Mouse (Mus musculus) limb, embryonic 14.5 days (tissue): ENCODE results near the gene Fcgrt. TPM values are rescaled to one million over a fixed set of nuclear protein-coding genes. Genes with fewer than 3 reads are reported as not detected.
A peak's percentile ranks its signal among the peaks of the same experiment; 100 is the strongest.

Source experiments
- ATAC-seq: fragments of 200-750 bp; cut with Nextera tagmentation; 2 replicates; pipeline ENCODE4 v1.8.0; 2017; ENCODE audit warnings: low read depth, moderate number of reproducible peaks, moderate TSS enrichment; ENCODE audit not compliant: low FRiP score
- DNase-seq: peaks from one replicate; pipeline ENCODE4 v3.0.0-alpha.2; 2015; ENCODE audit warnings: low spot score
- H3K27ac ChIP-seq: fragments of 300-500 bp; sonication (generic); replicated peaks from 2 replicates; pipeline ENCODE4 v1.5.1; 2014; ENCODE audit warnings: low read depth, mild to moderate bottlenecking, low read length, moderate library complexity, mixed read lengths
- H3K27me3 ChIP-seq: fragments of 300-500 bp; sonication (generic); 2 replicates; pipeline ENCODE4 v1.6.1; 2014; ENCODE audit warnings: low read length, mixed read lengths; ENCODE audit not compliant: control insufficient read depth, insufficient read depth
- H3K36me3 ChIP-seq: fragments of 300-500 bp; sonication (generic); 2 replicates; pipeline ENCODE4 v1.6.1; 2014; ENCODE audit warnings: mild to moderate bottlenecking, low read length, moderate library complexity, mixed read lengths; ENCODE audit not compliant: control insufficient read depth, insufficient read depth
- H3K4me1 ChIP-seq: fragments of 300-500 bp; sonication (generic); 2 replicates; pipeline ENCODE4 v1.6.1; 2014; ENCODE audit warnings: antibody characterized with exemption, low read length, mixed read lengths; ENCODE audit not compliant: control insufficient read depth, insufficient read depth
- H3K4me2 ChIP-seq: fragments of 300-500 bp; sonication (generic); replicated peaks from 2 replicates; pipeline ENCODE4 v1.6.1; 2014; ENCODE audit warnings: low read depth, mild to moderate bottlenecking, low read length, moderate library complexity; ENCODE audit not compliant: severe bottlenecking
- H3K4me3 ChIP-seq: fragments of 300-500 bp; sonication (generic); replicated peaks from 2 replicates; pipeline ENCODE4 v1.5.1; 2014; ENCODE audit warnings: low read length
- H3K9ac ChIP-seq: fragments of 300-500 bp; sonication (generic); 2 replicates; pipeline ENCODE4 v1.6.1; 2014; ENCODE audit warnings: mild to moderate bottlenecking, low read depth, low read length, moderate library complexity; ENCODE audit not compliant: severe bottlenecking
- H3K9me3 ChIP-seq: fragments of 300-500 bp; sonication (generic); 2 replicates; pipeline ENCODE4 v1.6.1; 2016; ENCODE audit warnings: low read length; ENCODE audit not compliant: control insufficient read depth
- POLR2A ChIP-seq: fragments of 200-500 bp; IDR thresholded peaks from 2 replicates; pipeline ENCODE4 v1.8.0; 2012; ENCODE audit warnings: inconsistent platforms, mild to moderate bottlenecking, moderate library complexity, borderline replicate concordance; ENCODE audit not compliant: insufficient read depth, insufficient read length; ENCODE audit errors: extremely low read depth
- WGBS: fragments of 180-500 bp; shearing (Covaris S2); extraction: QIAGEN DNeasy Blood & Tissue Kit; methylation state at CpG from one replicate; pipeline ENCODE4 v1.1.7; 2014; 5-methylcytosine and 5-hydroxymethylcytosine counted together
- polyA plus RNA-seq, 2 experiments: library from polyadenylated mRNA; depleted of rRNA in 1 of 2; stranded (reverse) in 1 of 2; unstranded in 1 of 2; fragments of >200 nt; fragmentation: Nextera tagmentation in 1 of 2; extraction: Ambion mirVana in 1 of 2; gene quantifications; 2 replicates each; pipeline versions ENCODE4 v1.2.1 to v1.2.3; 2012 to 2014

Gene Fcgrt
- polyA plus RNA-seq, 2 experiments: 56.1 to 88.4 TPM

DNA sequence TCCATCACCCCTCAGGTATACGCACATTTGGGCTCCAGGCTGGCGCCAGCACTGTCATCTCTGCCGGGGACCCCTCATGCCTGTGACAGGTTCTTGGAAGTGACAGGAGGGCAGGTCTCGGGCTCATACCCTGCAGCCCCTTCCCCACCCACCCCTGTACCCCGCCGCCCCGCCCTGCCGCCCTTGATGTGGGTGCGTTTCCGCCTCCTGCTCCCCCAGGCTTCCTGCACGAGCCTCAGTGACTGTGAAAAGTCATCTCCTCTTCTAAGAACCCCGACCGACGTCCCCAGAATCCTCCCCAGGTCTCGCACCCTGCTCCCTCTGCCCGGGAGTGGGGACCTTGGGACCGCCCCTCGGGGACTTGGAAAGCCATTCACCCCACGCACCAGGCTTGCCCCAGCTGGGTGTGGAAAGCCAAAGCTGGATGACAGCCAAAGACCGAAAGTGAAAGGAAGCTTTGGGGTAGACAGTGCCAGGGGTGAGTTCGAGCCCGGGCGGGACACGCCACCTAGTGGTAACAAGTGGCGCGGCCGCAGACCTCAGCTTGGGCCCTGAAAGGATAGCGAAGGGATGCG lies 32.4 kb upstream of the Fcgrt start, which contains the start of the genes Gm45713 and Flt3l:
Gene Gm45713 (minus strand): TSS at position 239 of the 575 bp plus-strand sequence.
Gene Flt3l (minus strand): TSS at position 440 of the 575 bp plus-strand sequence.
- no peaks in the 10 kb centered on the region for H3K9me3 ChIP-seq
- 1% methylated on average over 29 of the region's 29 CpGs for WGBS
- peak within 1 kb of the TSS; percentile 81 for H3K4me2 ChIP-seq
- H3K4me3 ChIP-seq: peak within 1 kb of the TSS; percentile 45
- no peaks in the 10 kb centered on the region for H3K36me3 ChIP-seq
- 0 out of 2 replicates have a peak, but pooled peaks have one; percentile 17 for TF ChIP-seq POLR2A
- no peak within 1 kb of the TSS for H3K27ac ChIP-seq
- peak within 1 kb of the TSS; percentile 55 for H3K9ac ChIP-seq
- H3K27me3 ChIP-seq: 0 out of 2 replicates have a peak, but pooled peaks cover 4% of the 10 kb centered on the region
- DNase-seq (peak; percentile 85), ATAC-seq (peak; percentile 85)
- no peaks in the 10 kb centered on the region for H3K4me1 ChIP-seq

DNA sequence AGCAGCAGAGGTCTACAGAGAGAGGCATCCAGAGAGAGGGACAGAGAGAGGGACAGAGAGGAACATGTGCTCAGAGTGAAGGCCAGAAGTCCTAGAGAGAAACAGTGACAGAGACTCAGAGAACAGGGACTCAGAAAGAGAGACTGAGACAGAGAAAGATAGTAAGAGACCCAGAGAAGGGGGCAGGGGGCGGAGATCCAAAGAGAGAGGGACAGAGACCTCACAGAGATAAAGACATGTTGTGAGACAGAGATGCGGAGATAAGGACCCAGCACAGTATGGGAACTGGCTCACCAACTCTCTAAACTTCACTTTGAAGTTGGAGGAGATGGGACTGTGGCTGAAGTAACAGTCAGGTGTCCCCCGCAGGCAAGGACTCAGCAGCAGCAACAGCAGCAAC lies 31.7 kb upstream of the Fcgrt start:
- WGBS: 60% methylated on average over 3 of the region's 3 CpGs
- Histone ChIP-seq H3K4me3 (peak overlapping the region; percentile 45; the same call in 1 of the 2 replicates), H3K36me3 (no peaks in the 10 kb centered on the region), H3K27me3 (0 out of 2 replicates have a peak, but pooled peaks cover 4% of the 10 kb centered on the region), H3K4me1 (no peaks in the 10 kb centered on the region), H3K27ac (no peak overlapping the region), H3K9me3 (no peaks in the 10 kb centered on the region), H3K4me2 (peak overlapping the region; percentile 81; the same call in 1 of the 2 replicates), H3K9ac (peak overlapping the region; percentile 55; the same call in 1 of the 2 replicates)
- TF ChIP-seq POLR2A: no peak
- ATAC-seq (no peak), DNase-seq (no peak)

DNA sequence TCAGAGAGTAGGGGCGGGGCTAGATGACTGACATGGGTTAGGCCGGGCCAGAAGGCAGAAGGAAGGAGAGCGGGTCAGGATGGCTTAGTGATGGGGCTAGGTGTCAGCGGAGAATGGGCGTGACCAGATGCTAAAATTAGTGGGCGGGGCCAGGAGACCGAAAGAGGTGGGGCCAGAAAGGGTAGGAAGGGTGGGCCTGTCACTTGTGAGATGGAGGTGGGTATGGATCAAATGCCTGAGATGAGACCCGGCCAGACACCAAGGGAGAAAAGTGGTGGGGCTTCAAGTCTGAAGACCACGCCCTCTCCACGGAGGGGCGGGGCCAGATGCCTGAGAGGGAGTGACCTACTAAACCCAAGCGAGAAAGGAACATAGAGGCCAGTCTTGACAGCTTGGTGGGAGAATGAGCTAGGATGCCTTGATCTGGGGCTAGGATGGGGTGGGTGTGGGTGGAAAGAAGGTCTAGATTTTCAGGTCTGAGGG lies 30.9 kb upstream of the Fcgrt start:
- H3K4me1 ChIP-seq: peaks cover 2% of the 10 kb centered on the region; the same call in 1 of the 2 replicates
- no peak overlapping the region for H3K27ac ChIP-seq
- ATAC-seq: no peak
- H3K4me2 ChIP-seq: no peak overlapping the region
- H3K36me3 ChIP-seq: no peaks in the 10 kb centered on the region
- 0 out of 2 replicates have a peak, but pooled peaks cover 4% of the 10 kb centered on the region for H3K27me3 ChIP-seq
- no peak for TF ChIP-seq POLR2A
- H3K4me3 ChIP-seq: no peak overlapping the region
- H3K9me3 ChIP-seq: no peaks in the 10 kb centered on the region
- peak; percentile 29 for DNase-seq
- H3K9ac ChIP-seq: no peak overlapping the region
- 10% methylated on average over 12 of the region's 12 CpGs for WGBS

DNA sequence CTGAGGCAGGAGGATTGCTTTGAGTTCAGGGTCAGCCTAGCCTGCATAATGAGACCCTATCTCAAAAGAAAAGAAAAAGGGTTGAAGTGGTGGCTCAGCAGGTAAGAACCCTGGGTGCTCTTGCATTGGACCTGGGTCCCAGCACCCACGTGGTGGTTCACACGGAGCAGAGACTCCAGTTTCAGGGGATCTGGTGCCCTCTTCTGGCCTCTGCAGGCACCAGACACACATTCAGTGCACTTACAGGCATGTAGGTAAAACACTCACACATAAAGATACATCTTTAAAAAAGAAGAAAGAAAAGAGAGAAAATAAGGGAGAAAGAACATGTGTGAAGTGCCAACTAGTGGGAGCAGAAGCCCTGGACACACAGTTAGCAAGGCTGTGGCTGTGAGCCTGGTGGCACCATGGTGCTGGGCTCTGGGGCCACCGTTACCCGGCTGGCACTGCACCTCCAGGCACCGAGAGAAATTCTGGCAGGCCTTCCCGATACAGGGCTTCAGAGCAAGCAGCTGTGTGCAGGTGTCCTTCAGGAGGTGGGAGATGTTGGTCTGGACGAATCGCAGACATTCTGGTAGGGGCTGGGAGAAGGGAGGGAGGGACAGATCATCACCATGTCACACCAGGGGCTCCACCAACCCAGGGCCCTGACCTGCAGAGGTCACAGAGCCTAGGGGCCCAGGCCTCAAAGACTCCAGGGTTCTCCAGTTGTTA lies 30.0 kb upstream of the Fcgrt start:
- no peak overlapping the region for H3K4me3 ChIP-seq
- no peak for TF ChIP-seq POLR2A
- no peaks in the 10 kb centered on the region for H3K36me3 ChIP-seq
- H3K9me3 ChIP-seq: no peaks in the 10 kb centered on the region
- H3K4me2 ChIP-seq: no peak overlapping the region
- H3K27ac ChIP-seq: no peak overlapping the region
- H3K9ac ChIP-seq: no peak overlapping the region
- peaks cover 5% of the 10 kb centered on the region; the same call in 1 of the 2 replicates for H3K4me1 ChIP-seq
- 77% methylated on average over 8 of the region's 8 CpGs for WGBS
- DNase-seq (no peak), ATAC-seq (no peak)
- 0 out of 2 replicates have a peak, but pooled peaks cover 4% of the 10 kb centered on the region for H3K27me3 ChIP-seq

DNA sequence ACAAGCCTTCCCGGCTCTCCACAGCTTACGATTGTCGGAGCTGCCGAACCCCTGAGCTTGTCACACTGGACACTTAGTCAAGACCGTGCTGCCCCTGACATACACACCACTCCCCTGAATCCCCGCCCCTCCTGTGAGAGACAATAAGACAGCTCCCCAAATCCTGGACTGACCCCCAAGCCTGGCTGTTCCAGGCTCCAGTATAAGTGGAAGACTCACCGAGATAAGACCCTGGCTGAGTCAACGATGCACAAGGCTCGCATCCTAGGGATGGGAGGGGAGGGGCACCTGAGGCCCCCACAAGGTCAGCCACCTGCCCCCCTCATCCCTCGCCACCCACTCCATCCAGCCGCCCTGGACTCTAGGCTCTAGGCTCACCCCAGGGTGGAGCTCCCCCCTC lies 28.2 kb upstream of the Fcgrt start:
- no peak overlapping the region for H3K4me3 ChIP-seq
- ATAC-seq: no peak
- H3K9me3 ChIP-seq: no peaks in the 10 kb centered on the region
- no peak overlapping the region for H3K27ac ChIP-seq
- H3K4me2 ChIP-seq: no peak overlapping the region
- 82% methylated on average over 11 of the region's 11 CpGs for WGBS
- H3K9ac ChIP-seq: no peak overlapping the region
- TF ChIP-seq POLR2A: no peak
- peaks cover 7% of the 10 kb centered on the region for H3K36me3 ChIP-seq
- H3K27me3 ChIP-seq: 0 out of 2 replicates have a peak, but pooled peaks cover 4% of the 10 kb centered on the region
- H3K4me1 ChIP-seq: peaks cover 12% of the 10 kb centered on the region
- DNase-seq: no peak
